Mouse (Mus musculus) layer of hippocampus, adult 2 months (tissue): ENCODE results near the gene Ccdc148. TPM values are rescaled to one million over a fixed set of nuclear protein-coding genes. Genes with fewer than 3 reads are reported as not detected.
A peak's percentile ranks its signal among the peaks of the same experiment; 100 is the strongest.

ENCODE experiments used
- DNase-seq, 2 experiments: peaks; one replicate each; pipeline ENCODE4 v3.0.0; 2022; ENCODE audit warnings: low spot score in 2 of 2
- H3K27ac ChIP-seq: fragments of 200-600 bp; 2 replicates; pipeline ENCODE4 v1.8.1; 2022
- H3K4me3 ChIP-seq: fragments of 200-600 bp; 2 replicates; pipeline ENCODE4 v1.8.1; 2022; ENCODE audit warnings: mild to moderate bottlenecking
- CTCF ChIP-seq: fragments of 200-600 bp; conservative IDR thresholded peaks from 2 replicates; pipeline ENCODE4 v1.8.1; 2022; ENCODE audit warnings: antibody characterized with exemption, mild to moderate bottlenecking, moderate library complexity
- total RNA-seq, 2 experiments: library from RNA; stranded (reverse); gene quantifications; 2 replicates each; pipeline ENCODE4 v1.2.3; 2021

Ccdc148 gene
- total RNA-seq, 2 experiments from 2014 or later = 14.7 to 15.5 TPM

GRCm38 (mm10) chr2:58918351-58918750 is 242.1 kb downstream of the Ccdc148 start:
- no peak overlapping the region for H3K27ac ChIP-seq
- H3K4me3 ChIP-seq = no peak overlapping the region
- no peak for TF ChIP-seq CTCF
- no peak for DNase-seq

GRCm38 (mm10) chr2:58912339-58912738 is 248.1 kb downstream of the Ccdc148 start:
- no peak for TF ChIP-seq CTCF
- Histone ChIP-seq H3K27ac (no peak overlapping the region), H3K4me3 (no peak overlapping the region)
- DNase-seq = no peak

- no peak overlapping the region for H3K27ac ChIP-seq
- TF ChIP-seq CTCF = no peak
- no peak for DNase-seq
- H3K4me3 ChIP-seq = no peak overlapping the region
Observed at GRCm38 (mm10) chr2:58906814-58907516, 253.5 kb downstream of the Ccdc148 start.

- no peak for TF ChIP-seq CTCF
- DNase-seq = no peak
- no peak overlapping the region for H3K4me3 ChIP-seq
- H3K27ac ChIP-seq = no peak overlapping the region
Observed at GRCm38 (mm10) chr2:58905057-58905456, 255.4 kb downstream of the Ccdc148 start.

- no peak overlapping the region for H3K4me3 ChIP-seq
- no peak overlapping the region for H3K27ac ChIP-seq
- DNase-seq = no peak
- no peak for TF ChIP-seq CTCF
Observed at GRCm38 (mm10) chr2:58879876-58880275, 280.6 kb downstream of the Ccdc148 start.

GRCm38 (mm10) chr2:58859134-58859533 is 301.3 kb downstream of the Ccdc148 start, which contains the start of gene Gm11099:
Gene Gm11099, plus strand, starts transcription at chr2:58859434.
- no peak within 1 kb of the TSS for H3K4me3 ChIP-seq
- no peak for DNase-seq
- no peak within 1 kb of the TSS for H3K27ac ChIP-seq
- TF ChIP-seq CTCF = no peak

GRCm38 (mm10) chr2:58844499-58844898 is 316.0 kb downstream of the Ccdc148 start:
- H3K4me3 ChIP-seq = no peak overlapping the region
- no peak for TF ChIP-seq CTCF
- no peak overlapping the region for H3K27ac ChIP-seq
- DNase-seq = no peak

GRCm38 (mm10) chr2:58842443-58842842 is 318.0 kb downstream of the Ccdc148 start:
- no peak overlapping the region for H3K4me3 ChIP-seq
- no peak for TF ChIP-seq CTCF
- no peak overlapping the region for H3K27ac ChIP-seq
- DNase-seq = no peak

- no peak overlapping the region for H3K4me3 ChIP-seq
- DNase-seq = peak in 1 of 2 experiments; percentile 10
- peak overlapping the region; percentile 68 for H3K27ac ChIP-seq
- TF ChIP-seq CTCF = no peak
Observed at GRCm38 (mm10) chr2:58841021-58841420, 319.5 kb downstream of the Ccdc148 start.

- Histone ChIP-seq H3K4me3 (no peak overlapping the region), H3K27ac (no peak overlapping the region)
- DNase-seq = no peak
- no peak for TF ChIP-seq CTCF
Observed at GRCm38 (mm10) chr2:58832253-58832980, 328.1 kb downstream of the Ccdc148 start.

- H3K27ac ChIP-seq = no peak overlapping the region
- peak; percentile 81 for TF ChIP-seq CTCF
- peak; percentile 21 to 24 for DNase-seq
- 0 out of 2 replicates have a peak overlapping the region, but pooled peaks have one; percentile 30 for H3K4me3 ChIP-seq
Observed at GRCm38 (mm10) chr2:58829981-58830742, 330.3 kb downstream of the Ccdc148 start.

GRCm38 (mm10) chr2:58828910-58829600 is 331.4 kb downstream of the Ccdc148 start:
- no peak overlapping the region for H3K4me3 ChIP-seq
- no peak overlapping the region for H3K27ac ChIP-seq
- no peak for TF ChIP-seq CTCF
- no peak for DNase-seq
